In genomic region chr6:20290496-20290895, GRCm38 (mm10) we compare ENCODE assay signal across 20 mouse cellular contexts.
DNase-seq lines count a peak whose midpoint lies in the region; ATAC-seq and TF ChIP-seq lines count a peak whose summit lies in the region.
"Had no signal": no experiment of that assay in that cellular context is flagged by ENCODE, and none has a peak within 500 bp of the region (broad histone marks: within the 10 kb centered on the region; RNA-seq: fewer than 3 reads in every experiment).

No protein-coding gene starts in this region.

- ATAC-seq in heart, postnatal 0 days (ENCODE audit: insufficient read depth, low read depth) = no peak
- ATAC-seq: forebrain, embryonic 13.5 days had no signal

- peak; percentile 7 for DNase-seq in adrenal gland, adult 2 months
- DNase-seq in adrenal gland, adult 8-10 months = no peak
- peak; percentile 10 for DNase-seq in heart, postnatal 0 days (ENCODE audit: low spot score)
- no peak for DNase-seq in heart, postnatal 10 days
- DNase-seq in 3T3-L1 (ENCODE audit: low read depth, low spot score) = peak; percentile 61
- peak; percentile 32 for DNase-seq in brain, embryonic 14.5 days (ENCODE audit: low read depth)
- DNase-seq in ovary, postnatal 10 days (ENCODE audit: low spot score) = no peak
- DNase-seq: cerebellum, adult 9-11 months; gastrocnemius, postnatal 14 days; heart, adult 2 months; kidney, adult 18-20 months; kidney, postnatal 10 days; liver; lung, postnatal 14 days; right cerebral cortex, postnatal 14 days; spleen, adult 18-20 months; thymus, postnatal 25 days had no signal

- H3K27ac ChIP-seq in heart, postnatal 0 days (ENCODE audit: low read depth) = no peak overlapping the region
- H3K27ac ChIP-seq: forebrain, embryonic 13.5 days; heart, adult 2 months; hindbrain, embryonic 10.5 days had no signal

- H3K4me2 ChIP-seq in heart, postnatal 0 days (ENCODE audit: low read depth, low read length) = no peak overlapping the region
- H3K4me2 ChIP-seq: forebrain, embryonic 13.5 days had no signal

- H3K27me3 ChIP-seq in heart, postnatal 0 days (ENCODE audit: control insufficient read depth, insufficient read depth, low read length) = no peaks in the 10 kb centered on the region
- H3K27me3 ChIP-seq: CH12.LX; forebrain, embryonic 13.5 days had no signal

- H3K36me3 ChIP-seq in heart, postnatal 0 days (replicated peaks; ENCODE audit: control insufficient read depth, insufficient read depth, low read length) = no peaks in the 10 kb centered on the region
- H3K36me3 ChIP-seq: hindbrain, embryonic 10.5 days had no signal

- H3K4me1 ChIP-seq in heart, postnatal 0 days (ENCODE audit: control insufficient read depth, insufficient read depth) = no peaks in the 10 kb centered on the region
- H3K4me1 ChIP-seq: forebrain, embryonic 13.5 days; hindbrain, embryonic 10.5 days had no signal

- intact Hi-C loops in heart, postnatal 10 days (cut with DNase I) = no loop called here

- no peak overlapping the region for H3K9ac ChIP-seq in heart, postnatal 0 days (replicated peaks; ENCODE audit: low read depth, low read length)
- H3K9ac ChIP-seq: forebrain, embryonic 13.5 days had no signal

- TF ChIP-seq EP300 in heart, postnatal 0 days (IDR thresholded peaks at IDR 0.05; ENCODE audit: low read depth) = no peak

- no peak overlapping the region for H3K4me3 ChIP-seq in heart, postnatal 0 days (ENCODE audit: low read depth, low read length)
- H3K4me3 ChIP-seq: forebrain, embryonic 13.5 days; heart, adult 2 months; hindbrain, embryonic 10.5 days had no signal

- TF ChIP-seq CTCF in heart, postnatal 0 days (IDR thresholded peaks at IDR 0.05; ENCODE audit: low read depth) = no peak
- TF ChIP-seq CTCF in brain, embryonic 14.5 days (IDR thresholded peaks at IDR 0.05; ENCODE audit: borderline replicate concordance, extremely low read depth, insufficient read depth, insufficient read length) = no peak

- no peak for TF ChIP-seq POLR2A in brain, embryonic 14.5 days (IDR thresholded peaks at IDR 0.05; ENCODE audit: borderline replicate concordance, extremely low read depth, insufficient read depth, insufficient read length, poor library complexity, severe bottlenecking)

- H3K9me3 ChIP-seq in heart, postnatal 0 days (replicated peaks; ENCODE audit: control insufficient read depth, low read length) = no peaks in the 10 kb centered on the region
- H3K9me3 ChIP-seq: forebrain, embryonic 13.5 days had no signal

Comparison
In these comparisons a context has a peak if more than half of its experiments do, and no peak if none do; other contexts are left out.
1. DNase-seq: peak in adrenal gland, adult 2 months (single experiment), heart, postnatal 0 days (single experiment), 3T3-L1 (single experiment) and brain, embryonic 14.5 days (single experiment); none in adrenal gland, adult 8-10 months (single experiment), heart, postnatal 10 days (0 of 2) and ovary, postnatal 10 days (single experiment).